Mouse (Mus musculus) liver, adult (tissue): Measurements from ENCODE around the gene Trim13.

Experiments used
- GATA4 ChIP-seq: IDR thresholded peaks from 2 replicates; pipeline ENCODE4 v1.6.1; 2014; ENCODE audit warnings: mild to moderate bottlenecking, low read length; ENCODE audit not compliant: insufficient replicate concordance

Gene Trim13

GRCm38 (mm10) chr14:61603069-61603755 lies 5.2 kb downstream of the Trim13 start:
- no peak for TF ChIP-seq GATA4

GRCm38 (mm10) chr14:61604081-61604480 lies 6.0 kb downstream of the Trim13 start:
- no peak for TF ChIP-seq GATA4

- TF ChIP-seq GATA4, result no peak
These were observed 9.1 kb downstream of the Trim13 start, which contains the start of gene Kcnrg for GRCm38 (mm10) chr14:61607157-61607556. Gene Kcnrg, plus strand, starts transcription at chr14:61607457.

- TF ChIP-seq GATA4, result no peak
These were observed 13.7 kb downstream of the Trim13 start for GRCm38 (mm10) chr14:61611766-61612165.

- TF ChIP-seq GATA4, result no peak
These were observed 15.3 kb downstream of the Trim13 start for GRCm38 (mm10) chr14:61613319-61613718.

GRCm38 (mm10) chr14:61620371-61620770 lies 22.3 kb downstream of the Trim13 start:
- no peak for TF ChIP-seq GATA4

- no peak for TF ChIP-seq GATA4
These were observed 37.9 kb downstream of the Trim13 start for GRCm38 (mm10) chr14:61635969-61636368.

GRCm38 (mm10) chr14:61642668-61643067 lies 44.6 kb downstream of the Trim13 start:
- TF ChIP-seq GATA4, result no peak

GRCm38 (mm10) chr14:61645547-61645946 lies 47.5 kb downstream of the Trim13 start:
- TF ChIP-seq GATA4, result no peak

GRCm38 (mm10) chr14:61647182-61647880 lies 49.3 kb downstream of the Trim13 start:
- no peak for TF ChIP-seq GATA4

- TF ChIP-seq GATA4, result 0 out of 2 replicates have a peak, but pooled peaks have one; percentile 2
These were observed 50.0 kb downstream of the Trim13 start for GRCm38 (mm10) chr14:61647881-61648684.

- no peak for TF ChIP-seq GATA4
These were observed 50.8 kb downstream of the Trim13 start for GRCm38 (mm10) chr14:61648685-61649504.

GRCm38 (mm10) chr14:61650291-61650960 lies 52.4 kb downstream of the Trim13 start:
- no peak for TF ChIP-seq GATA4
